Mouse (Mus musculus): ENCODE results near the gene Pias4.
"Not testable (repeated sequence)": the region's sequence is repeated elsewhere in the genome, so short reads cannot be mapped to it uniquely, and the experiment has no call there.

Pias4 gene

DNA sequence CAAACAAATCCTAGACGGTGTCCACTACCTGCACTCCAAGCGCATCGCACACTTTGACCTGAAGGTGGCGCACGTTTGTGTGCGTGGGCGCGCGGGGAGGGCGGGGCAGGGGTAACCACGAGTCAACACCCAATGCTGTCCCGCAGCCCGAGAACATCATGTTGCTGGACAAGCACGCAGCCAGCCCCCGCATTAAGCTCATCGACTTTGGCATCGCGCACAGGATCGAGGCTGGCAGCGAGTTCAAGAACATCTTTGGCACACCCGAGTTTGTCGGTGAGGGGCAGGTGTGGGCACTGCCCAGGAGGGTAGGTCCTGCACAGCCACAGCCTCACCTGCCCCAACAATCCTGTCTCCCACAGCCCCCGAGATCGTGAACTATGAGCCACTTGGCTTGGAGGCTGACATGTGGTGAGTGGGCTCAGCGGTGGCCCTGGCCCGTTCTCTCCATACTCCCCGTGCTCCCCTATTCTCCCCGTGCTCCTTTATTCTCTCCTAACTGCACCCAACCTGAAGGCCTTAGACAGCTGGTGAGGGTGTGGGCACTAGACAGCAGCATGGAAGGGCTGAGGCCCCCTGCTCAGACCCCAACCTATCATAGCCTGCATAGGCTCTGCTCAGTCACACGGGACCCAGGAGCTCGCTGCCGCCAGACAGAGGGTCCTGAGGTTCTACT, 22.7 kb upstream of the Pias4 start:
- peak; percentile 95 for DNase-seq

GRCm38 (mm10) chr10:81189821-81190220, 22.1 kb upstream of the Pias4 start:
- DNase-seq = peak; percentile 94

GRCm38 (mm10) chr10:81187161-81187560, 19.4 kb upstream of the Pias4 start:
- peak; percentile 91 for DNase-seq

GRCm38 (mm10) chr10:81184765-81185164, 17.0 kb upstream of the Pias4 start:
- no peak for DNase-seq

DNA sequence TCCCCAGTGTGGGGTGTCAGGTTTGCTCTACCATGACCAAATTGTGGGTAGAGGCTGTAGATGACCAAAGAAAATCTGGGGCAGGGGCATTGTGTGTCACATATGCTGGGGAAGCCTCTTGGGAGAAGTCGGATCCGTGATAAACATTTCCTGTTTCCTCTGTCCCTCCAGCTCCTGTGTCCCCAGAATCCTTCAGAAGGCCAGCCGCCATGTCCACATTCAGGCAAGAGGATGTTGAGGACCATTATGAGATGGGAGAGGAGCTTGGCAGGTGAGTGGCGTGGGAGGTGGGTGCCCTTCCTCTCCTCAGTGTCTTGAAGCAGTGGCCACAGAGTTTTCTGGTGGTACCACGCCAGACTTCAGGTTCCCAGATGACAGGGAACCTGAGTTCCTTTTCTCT, 16.1 kb upstream of the Pias4 start, which contains the start of gene 4930442H23Rik:
4930442H23Rik (minus strand) TSS at position 45 of the 400 bp plus-strand sequence.
- peak; percentile 91 for DNase-seq

GRCm38 (mm10) chr10:81182336-81183333, 14.9 kb upstream of the Pias4 start, which contains the start of gene Dapk3:
TSS of gene Dapk3 (plus strand) at chr10:81183005.
- peak; percentile 100 for DNase-seq

DNA sequence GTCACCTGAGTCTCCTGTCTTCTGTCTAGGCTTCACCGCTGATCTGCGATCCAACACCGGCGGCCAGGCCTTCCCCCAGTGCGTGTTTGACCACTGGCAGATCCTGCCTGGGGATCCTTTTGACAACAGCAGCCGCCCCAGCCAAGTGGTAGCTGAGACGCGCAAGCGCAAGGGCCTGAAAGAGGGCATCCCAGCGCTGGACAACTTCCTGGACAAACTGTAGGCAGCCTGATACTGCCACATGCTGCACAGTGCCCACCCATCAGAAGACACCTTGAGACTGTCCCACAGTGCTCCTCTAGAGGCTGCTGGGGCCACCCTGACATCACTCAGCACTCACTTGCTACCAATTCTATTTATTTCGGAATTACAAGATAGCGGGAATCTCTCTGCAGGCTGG, 14.1 kb upstream of the Pias4 start:
- DNase-seq = peak; percentile 95

- DNase-seq = no peak
Measured at GRCm38 (mm10) chr10:81180946-81181345, 13.2 kb upstream of the Pias4 start.

- DNase-seq = no peak
Measured at GRCm38 (mm10) chr10:81179451-81180342, 12.0 kb upstream of the Pias4 start.

- DNase-seq = no peak
Measured at GRCm38 (mm10) chr10:81178927-81179326, 11.2 kb upstream of the Pias4 start.

DNA sequence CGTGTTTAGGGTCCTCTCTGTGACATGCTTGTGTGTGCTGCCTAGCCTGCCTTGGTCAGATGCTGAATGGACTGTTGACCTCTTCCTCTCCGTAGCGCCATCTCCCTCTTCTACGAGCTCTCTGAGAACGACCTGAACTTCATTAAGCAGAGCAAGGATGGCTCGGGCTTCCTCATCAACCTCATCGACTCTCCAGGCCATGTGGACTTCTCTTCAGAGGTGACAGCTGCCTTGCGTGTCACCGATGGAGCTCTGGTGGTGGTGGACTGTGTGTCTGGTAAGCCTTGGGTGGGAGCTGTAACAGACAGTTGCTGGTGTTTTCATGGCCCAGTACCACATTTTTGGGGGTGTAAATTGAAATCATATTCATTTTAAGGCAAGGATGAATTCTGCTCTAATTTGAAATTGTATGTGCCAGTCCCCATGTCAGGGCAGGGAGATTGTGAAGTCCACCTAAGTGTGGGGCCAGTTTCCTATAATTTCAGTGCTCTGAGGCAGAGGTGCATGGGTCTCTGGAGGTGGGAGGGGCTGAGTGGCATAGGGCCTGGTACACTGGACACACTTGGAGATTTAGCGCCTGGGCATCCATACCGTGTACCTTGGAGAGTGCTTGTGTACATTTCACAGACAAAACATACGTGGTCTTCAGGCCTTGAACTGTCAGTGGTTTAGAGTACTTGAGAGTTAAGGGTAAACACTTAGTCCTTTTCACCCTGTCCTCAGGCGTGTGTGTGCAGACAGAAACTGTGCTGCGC, 10.4 kb upstream of the Pias4 start:
- peak; percentile 97 for DNase-seq

DNA sequence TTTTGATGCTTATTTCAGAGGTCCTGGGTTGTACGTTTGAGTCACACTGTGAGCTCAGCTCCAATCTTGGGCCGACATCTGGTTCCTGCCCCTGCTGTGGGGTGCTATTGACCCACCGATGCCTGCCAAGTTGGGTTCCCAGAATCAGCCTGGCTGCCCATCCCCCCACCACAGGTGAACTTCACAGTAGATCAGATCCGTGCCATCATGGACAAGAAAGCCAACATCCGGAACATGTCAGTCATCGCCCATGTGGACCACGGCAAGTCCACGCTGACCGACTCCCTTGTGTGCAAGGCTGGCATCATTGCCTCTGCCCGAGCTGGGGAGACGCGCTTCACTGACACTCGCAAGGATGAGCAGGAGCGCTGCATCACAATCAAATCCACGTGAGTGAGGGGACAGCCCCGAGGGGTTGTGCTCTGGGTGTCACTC, 9.8 kb upstream of the Pias4 start:
- DNase-seq = peak; percentile 97

- peak; percentile 100 for DNase-seq
Measured at GRCm38 (mm10) chr10:81176466-81177271, 8.9 kb upstream of the Pias4 start, which contains the start of gene Eef2. TSS of gene Eef2 (plus strand) at chr10:81176631.

GRCm38 (mm10) chr10:81175936-81176465, 8.3 kb upstream of the Pias4 start:
- DNase-seq = peak; percentile 97

- DNase-seq = peak; percentile 95
Measured at GRCm38 (mm10) chr10:81175345-81175701, 7.6 kb upstream of the Pias4 start.

GRCm38 (mm10) chr10:81174617-81175344, 7.1 kb upstream of the Pias4 start:
- peak; percentile 98 for DNase-seq

DNA sequence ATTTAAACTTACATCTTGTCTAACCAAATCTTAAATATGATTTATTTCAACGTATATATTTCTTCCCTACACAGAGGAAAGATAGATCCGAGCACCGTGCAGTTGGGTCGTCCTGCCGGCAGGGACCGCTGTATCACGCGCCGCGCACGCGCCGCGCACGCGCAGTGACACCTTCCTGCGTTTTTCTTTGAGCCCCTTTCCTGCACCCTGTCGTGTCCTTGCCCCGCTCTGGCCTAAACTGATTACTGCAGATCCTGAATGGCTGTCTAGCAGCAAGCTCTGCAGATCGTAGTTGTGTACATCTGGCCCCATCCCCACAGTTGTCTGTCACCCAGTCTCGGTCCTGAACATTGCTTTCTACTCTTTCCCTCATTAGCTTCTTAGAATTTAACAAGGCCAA, 5.4 kb upstream of the Pias4 start:
- peak; percentile 97 for DNase-seq

DNA sequence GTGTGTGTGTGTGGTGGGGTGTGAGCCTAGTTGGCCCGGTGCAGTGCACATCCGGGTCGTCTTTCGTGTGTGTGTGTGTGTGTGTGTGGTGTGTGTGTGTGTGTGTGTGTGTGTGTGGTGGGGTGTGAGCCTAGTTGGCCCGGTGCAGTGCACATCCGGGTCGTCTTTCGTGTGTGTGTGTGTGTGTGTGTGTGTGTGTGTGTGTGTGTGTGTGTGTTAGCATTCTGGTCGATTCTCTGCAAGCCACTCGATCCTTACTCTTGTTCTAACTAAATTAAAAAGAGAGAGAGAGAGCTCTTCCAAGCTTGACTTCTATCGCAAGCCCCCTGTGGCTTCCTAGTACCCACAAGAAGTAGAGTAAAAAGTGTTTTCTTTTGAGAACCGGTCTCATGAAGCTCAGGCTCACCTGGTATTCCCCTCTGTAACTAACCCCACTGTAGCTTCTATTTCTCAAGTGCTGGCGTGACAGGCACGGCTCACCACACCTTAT, 1.7 kb upstream of the Pias4 start:
- not testable (repeated sequence) for DNase-seq

GRCm38 (mm10) chr10:81168521-81169244, 960 bp upstream of the Pias4 start:
- peak; percentile 99 for DNase-seq

Measured in heart, adult 11 months (tissue).